Mouse (Mus musculus) liver, adult 2 months (tissue): Measurements from ENCODE around the gene Tktl1.

Experiments used
- CTCF ChIP-seq: fragments of 200-500 bp; IDR thresholded peaks from 2 replicates; pipeline ENCODE4 v1.5.1; 2011; ENCODE audit warnings: low read depth, low read length, control low read depth
- POLR2A ChIP-seq: fragments of 200-500 bp; IDR thresholded peaks from 2 replicates; pipeline ENCODE4 v1.6.1; 2011; ENCODE audit warnings: low read length, control low read depth; ENCODE audit not compliant: insufficient read depth; ENCODE audit errors: extremely low read depth

GRCm38 (mm10) chrX:74167738-74168137 lies 9.3 kb upstream of the Tktl1 start, which contains the start of gene Tex28:
- no peak for TF ChIP-seq CTCF
- no peak for TF ChIP-seq POLR2A
